Mouse (Mus musculus) embryo, embryonic 10.5 days (tissue): ENCODE measurements at regions not wholly inside any gene's neighbourhood (a gene's known extent, or its start where the extent isn't known, plus 50 kb on each side); places are given as distances from the start of the nearest gene placed in this dataset.

Experiments used
- DNase-seq: peaks from one replicate; pipeline ENCODE4 v3.0.0-alpha.2; 2015; ENCODE audit warnings: low spot score

DNA sequence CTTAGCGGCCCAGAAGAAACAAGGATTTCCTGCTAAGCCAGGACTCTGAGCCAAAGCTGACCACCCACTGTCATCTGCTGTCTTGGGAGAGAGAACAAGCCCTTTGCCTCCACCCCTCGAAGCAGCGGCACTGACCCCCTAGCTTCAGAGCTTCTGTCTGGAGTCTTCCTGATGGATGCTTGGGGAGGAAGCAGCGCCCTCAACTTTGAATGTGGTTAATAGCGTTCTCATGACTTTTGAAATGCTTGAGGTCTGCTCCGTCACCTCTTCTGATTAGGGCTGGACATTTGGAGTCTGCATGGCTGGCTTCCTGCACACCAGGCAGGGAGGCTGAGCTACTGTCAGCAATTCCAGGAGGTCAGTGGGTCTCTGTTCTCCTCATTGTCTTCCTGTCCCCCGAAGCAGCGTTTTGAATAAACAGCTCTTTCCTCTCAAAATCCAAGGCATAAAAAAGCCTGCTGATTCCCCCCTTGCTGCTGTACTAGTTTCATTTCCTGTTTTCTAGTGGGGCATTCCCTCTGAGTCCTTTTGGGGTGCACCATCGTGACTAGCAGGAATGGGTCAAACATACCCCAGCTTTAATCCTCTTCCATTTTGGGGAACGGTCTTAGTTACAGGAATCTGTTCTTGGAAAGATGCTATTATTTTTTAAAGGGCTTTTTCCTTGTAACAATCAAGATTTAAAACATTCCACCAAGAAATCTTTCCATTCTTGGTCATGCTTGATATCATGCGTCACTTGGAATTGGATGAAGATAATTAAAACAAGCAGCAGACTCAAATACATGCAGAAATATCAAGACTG lies 256.0 kb downstream of the Ankrd16 start:
- no peak for DNase-seq

DNA sequence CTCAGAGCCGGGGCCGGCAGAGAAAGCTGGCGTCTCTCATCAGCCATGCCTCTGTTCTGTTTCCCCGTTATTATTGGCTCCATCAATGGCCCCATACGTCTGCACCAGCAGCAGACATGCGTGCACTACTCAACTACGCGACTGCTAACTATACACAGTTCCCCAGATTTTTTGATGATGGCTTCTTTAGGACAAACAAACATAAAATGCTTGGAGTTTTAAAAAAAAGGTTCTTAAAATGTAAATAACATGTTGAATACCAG lies 256.6 kb downstream of the Ankrd16 start:
- no peak for DNase-seq

DNA sequence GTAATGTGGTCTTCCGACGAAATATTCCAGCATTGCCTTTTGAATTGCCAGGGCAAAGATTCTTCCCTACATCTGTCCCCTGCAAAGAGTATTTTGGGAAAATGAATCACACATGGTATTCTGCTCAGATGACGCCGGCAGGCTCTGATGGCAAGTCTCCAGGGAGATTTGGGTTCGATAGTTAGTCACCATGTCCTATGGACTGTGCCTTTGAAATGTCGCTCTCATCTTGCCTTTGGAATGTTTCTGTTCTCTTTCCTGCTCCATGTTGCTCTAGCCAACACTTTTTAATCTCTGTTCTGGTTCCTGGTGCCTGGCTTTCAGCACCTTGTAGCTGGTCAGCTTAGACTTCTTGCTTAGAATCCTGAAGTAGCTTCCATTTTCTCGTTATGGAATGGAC lies 252.3 kb downstream of the Itga8 start:
- no peak for DNase-seq

DNA sequence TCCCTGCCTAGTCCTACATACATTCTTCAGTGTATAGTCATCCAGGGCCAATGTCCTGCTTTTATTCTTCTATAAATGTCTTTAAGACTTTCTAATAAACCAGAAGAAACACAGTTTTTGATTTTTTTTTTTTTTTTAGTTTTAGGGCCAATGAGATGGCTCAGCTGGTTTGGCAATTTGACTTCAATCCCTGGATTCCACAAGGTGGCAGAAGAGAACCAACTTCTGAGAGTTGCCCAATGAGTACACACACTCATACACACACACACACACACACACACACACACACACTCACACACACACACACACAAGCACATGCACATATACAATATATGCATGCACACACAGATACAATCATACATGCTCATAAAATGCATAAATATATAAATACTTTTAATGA lies 251.8 kb downstream of the Itga8 start:
- DNase-seq: peak; percentile 71

DNA sequence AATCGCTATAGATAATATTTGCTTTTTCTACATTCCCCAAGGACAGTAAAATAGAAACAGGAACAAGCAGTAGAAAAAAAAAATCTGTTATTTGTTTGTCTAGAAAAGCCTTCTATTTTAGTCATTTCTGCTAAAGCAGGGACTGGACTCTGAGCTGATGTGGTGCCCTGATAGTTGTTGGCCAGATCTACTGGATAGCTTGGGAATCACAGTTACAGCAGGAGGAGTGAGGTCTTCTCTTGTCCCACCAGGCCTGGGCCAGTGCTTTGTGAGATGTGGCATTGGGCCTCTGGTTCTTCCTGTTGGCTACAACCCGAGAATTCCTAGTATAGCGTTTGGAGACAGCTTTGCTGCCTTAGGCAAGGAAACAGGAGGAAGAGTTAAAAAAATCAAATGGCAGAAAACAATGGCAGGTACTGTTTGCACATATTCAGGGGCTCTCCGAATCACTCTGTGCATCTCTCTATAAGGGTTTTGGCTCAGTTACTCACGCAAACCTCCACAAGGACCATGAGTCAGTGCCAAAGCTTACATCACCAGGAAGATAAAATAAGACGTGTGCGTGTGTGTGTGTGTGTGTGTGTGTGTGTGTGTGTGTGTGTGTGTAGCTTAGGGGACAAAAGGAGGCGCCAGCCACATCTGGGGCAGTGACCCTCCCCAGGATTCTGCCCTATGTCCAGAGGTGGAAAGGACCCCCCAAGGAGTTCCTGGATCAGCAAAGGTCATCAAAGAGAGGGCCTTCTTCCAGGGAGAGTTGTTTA lies 248.1 kb downstream of the Itga8 start:
- no peak for DNase-seq

DNA sequence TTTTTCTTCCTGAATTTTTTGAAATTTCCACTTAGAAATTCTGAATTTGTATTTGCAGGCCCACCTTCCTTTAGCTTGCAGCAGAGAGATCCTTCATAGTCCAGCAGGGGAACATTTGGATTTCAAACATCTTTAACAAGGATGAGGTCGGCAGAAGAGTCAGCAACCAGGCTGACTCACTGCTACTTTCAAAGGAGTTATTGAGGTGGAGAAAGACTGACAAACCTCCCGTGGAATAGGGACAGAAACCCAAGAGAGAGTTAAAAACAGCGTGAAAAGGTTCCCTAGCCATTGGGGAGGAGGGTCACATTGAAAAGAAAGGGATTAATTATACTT lies 247.6 kb downstream of the Itga8 start:
- no peak for DNase-seq
